Comparison of ENCODE assay signal across 8 mouse cellular contexts in genomic region chr9:96719408-96720158, GRCm38 (mm10). TPM values are rescaled to one million over a fixed set of nuclear protein-coding genes. Genes with fewer than 3 reads are reported as not detected.
A peak's percentile ranks its signal among the peaks of the same experiment; 100 is the strongest.
DNase-seq lines count a peak whose midpoint lies in the region; ATAC-seq and TF ChIP-seq lines count a peak whose summit lies in the region.

No protein-coding gene starts in this region.

- peak overlapping the region; percentile 91 for H3K27ac ChIP-seq in kidney, adult 2 months (ENCODE audit: insufficient read depth, low read depth, low read length)
- H3K27ac ChIP-seq in lung, embryonic 15.5 days, result peak overlapping the region; percentile 93

- DNase-seq in CD4-positive helper T cell, adult 2 months (ENCODE audit: low read depth, low spot score), result peak; percentile 80
- DNase-seq in adrenal gland, adult 18-20 months (ENCODE audit: low spot score in 2 of 2), result peak; percentile 74 to 76
- DNase-seq in embryo, embryonic 9.5 days (ENCODE audit: extremely low spot score), result peak; percentile 77
- peak; percentile 65 for DNase-seq in heart, adult 8-10 months (ENCODE audit: low spot score)
- peak; percentile 86 for DNase-seq in kidney, adult 2 months
- DNase-seq in thymus, postnatal 14 days, result peak; percentile 83

- no peaks in the 10 kb centered on the region for H3K36me3 ChIP-seq in kidney, adult 2 months (ENCODE audit: control insufficient read depth, insufficient read depth, low read length)
- H3K36me3 ChIP-seq in lung, embryonic 15.5 days, result no peaks in the 10 kb centered on the region

- ATAC-seq in lung, embryonic 15.5 days (ENCODE audit: borderline replicate concordance, extremely low read depth, low FRiP score, low TSS enrichment), result peak; percentile 84
- ATAC-seq in neutrophil, adult 5-6 weeks (ENCODE audit: extremely low read depth, insufficient number of reproducible peaks, low FRiP score, poor library complexity, severe bottlenecking), result peak; percentile 64

- H3K4me3 ChIP-seq in kidney, adult 2 months (ENCODE audit: insufficient read depth, low read depth, low read length), result peak overlapping the region; percentile 55
- H3K4me3 ChIP-seq in lung, embryonic 15.5 days, result peak overlapping the region; percentile 63

- H3K4me1 ChIP-seq in kidney, adult 2 months (ENCODE audit: control insufficient read depth, insufficient read depth, low read length), result peaks cover 19% of the 10 kb centered on the region
- peaks cover 12% of the 10 kb centered on the region for H3K4me1 ChIP-seq in lung, embryonic 15.5 days

- H3K9ac ChIP-seq in lung, embryonic 15.5 days, result peak overlapping the region; percentile 81

- no peaks in the 10 kb centered on the region for H3K9me3 ChIP-seq in lung, embryonic 15.5 days

- TF ChIP-seq POLR2A in kidney, adult 2 months (IDR thresholded peaks at IDR 0.05; ENCODE audit: low read depth, low read length), result peak; percentile 87

- WGBS in kidney, adult 2 months, result under 1% methylated on average over 85 of the region's 85 CpGs
- WGBS in lung, embryonic 15.5 days, result under 1% methylated on average over 84 of the region's 85 CpGs

- no peaks in the 10 kb centered on the region for H3K27me3 ChIP-seq in kidney, adult 2 months (replicated peaks; ENCODE audit: control insufficient read depth, insufficient read depth, low read length)
- H3K27me3 ChIP-seq in lung, embryonic 15.5 days, result no peaks in the 10 kb centered on the region

- TF ChIP-seq CTCF in kidney, adult 2 months (conservative IDR thresholded peaks at IDR 0.05; ENCODE audit: insufficient read depth, insufficient read length, low read depth, low read length), result 0 out of 2 replicates have a peak, but pooled peaks have one; percentile 6

- peak overlapping the region; percentile 63 for H3K4me2 ChIP-seq in lung, embryonic 15.5 days

RNA-seq across cellular contexts. Expression of gene Zbtb38, which starts 33.0 kb away (rescaled TPM):
- 10 to 100 TPM; 60.0 to 97.3 TPM for total RNA-seq in adrenal gland, adult 18-20 months (2021)
- total RNA-seq in heart, adult 8-10 months (2022), result 10 to 100 TPM; 38.8 to 42.4 (median 40.8) TPM
- 10.2 and 12.9 TPM in 2 replicates for polyA plus RNA-seq in kidney, adult 2 months (2012; rRNA removed)
- polyA plus RNA-seq in lung, embryonic 15.5 days (2015; fragmentation: Nextera tagmentation; extraction: Ambion mirVana), result 26.3 and 26.4 TPM in 2 replicates
- 31.0 and 31.3 TPM in 2 replicates for total RNA-seq in neutrophil, adult 5-6 weeks (2017)

Comparison
In these comparisons a context has a peak if more than half of its experiments do, and no peak if none do; other contexts are left out.
1. Peak in every context shown above with its lines: DNase-seq, ATAC-seq, H3K4me3 ChIP-seq and H3K27ac ChIP-seq.